ENCODE assay signal across 30 mouse cellular contexts in the genomic region with DNA sequence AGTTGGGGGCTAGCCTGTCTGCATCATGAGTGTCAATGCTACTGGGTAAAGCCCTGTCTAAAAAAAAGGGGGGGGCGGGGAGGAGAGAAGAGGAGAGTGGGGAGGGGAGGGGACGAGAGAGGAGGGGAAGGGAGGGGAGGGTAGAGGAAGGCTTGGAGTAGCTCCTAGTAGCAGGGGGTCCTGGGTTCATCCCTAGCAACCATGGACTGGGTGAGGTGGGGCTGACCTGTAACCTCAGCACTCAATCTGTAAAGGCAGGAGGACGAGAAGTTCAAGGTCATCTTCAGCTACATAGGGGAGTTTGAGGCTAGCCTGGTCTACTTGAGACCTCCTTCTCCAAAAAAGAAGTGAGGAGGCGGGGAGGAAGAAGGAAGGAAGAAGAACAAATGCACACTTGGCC. TPM values are rescaled to one million over a fixed set of nuclear protein-coding genes. Genes with fewer than 3 reads are reported as not detected.
DNase-seq lines count a peak whose midpoint lies in the region; ATAC-seq lines count a peak whose summit lies in the region.
"Had no signal": no experiment of that assay in that cellular context is flagged by ENCODE, and none has a peak within 500 bp of the region (broad histone marks: within the 10 kb centered on the region; RNA-seq: fewer than 3 reads in every experiment).

No protein-coding gene starts in this region.

- no peak overlapping the region for H3K9ac ChIP-seq in limb, embryonic 11.5 days (ENCODE audit: low read length)
- no peak overlapping the region for H3K9ac ChIP-seq in hindbrain, embryonic 11.5 days (ENCODE audit: low read depth, low read length)
- no peak overlapping the region for H3K9ac ChIP-seq in midbrain, embryonic 13.5 days (replicated peaks)
- H3K9ac ChIP-seq: forebrain, embryonic 13.5 days; heart, embryonic 15.5 days; hindbrain, embryonic 13.5 days; intestine, embryonic 15.5 days had no signal

- H3K27ac ChIP-seq in heart, embryonic 10.5 days = peak overlapping the region; percentile 88; the same call in 1 of the 2 replicates
- H3K27ac ChIP-seq in limb, embryonic 11.5 days (replicated peaks; ENCODE audit: low read depth, low read length) = 0 out of 2 replicates have a peak overlapping the region, but pooled peaks have one; percentile 8
- no peak overlapping the region for H3K27ac ChIP-seq in hindbrain, embryonic 11.5 days (ENCODE audit: low read depth, low read length)
- H3K27ac ChIP-seq in midbrain, embryonic 13.5 days = no peak overlapping the region
- H3K27ac ChIP-seq: forebrain, embryonic 10.5 days; forebrain, embryonic 13.5 days; heart, adult 2 months; heart, embryonic 15.5 days; hindbrain, embryonic 13.5 days; intestine, embryonic 15.5 days had no signal

- 60% methylated on average over 4 of the region's 4 CpGs for WGBS in heart, embryonic 10.5 days
- 80% methylated on average over 4 of the region's 4 CpGs for WGBS in limb, embryonic 11.5 days
- WGBS in hindbrain, embryonic 11.5 days = 58% methylated on average over 3 of the region's 4 CpGs
- WGBS in midbrain, embryonic 13.5 days = 59% methylated on average over 4 of the region's 4 CpGs

- peaks cover 77% of the 10 kb centered on the region for H3K4me1 ChIP-seq in heart, embryonic 10.5 days
- peaks cover 65% of the 10 kb centered on the region for H3K4me1 ChIP-seq in limb, embryonic 11.5 days (ENCODE audit: control insufficient read depth, insufficient read depth, low read length)
- H3K4me1 ChIP-seq in hindbrain, embryonic 11.5 days (replicated peaks; ENCODE audit: control insufficient read depth, insufficient read depth, low read length) = no peaks in the 10 kb centered on the region
- peaks cover 5% of the 10 kb centered on the region for H3K4me1 ChIP-seq in midbrain, embryonic 13.5 days (replicated peaks)

- no peaks in the 10 kb centered on the region; the same call in 1 of the 2 replicates for H3K36me3 ChIP-seq in heart, embryonic 10.5 days
- H3K36me3 ChIP-seq in limb, embryonic 11.5 days (ENCODE audit: control insufficient read depth, insufficient read depth, low read length) = no peaks in the 10 kb centered on the region
- H3K36me3 ChIP-seq in hindbrain, embryonic 11.5 days (ENCODE audit: control insufficient read depth, insufficient read depth, low read length) = no peaks in the 10 kb centered on the region
- H3K36me3 ChIP-seq in midbrain, embryonic 13.5 days = no peaks in the 10 kb centered on the region
- H3K36me3 ChIP-seq: forebrain, embryonic 10.5 days; heart, embryonic 15.5 days; hindbrain, embryonic 13.5 days; intestine, embryonic 15.5 days had no signal

- intact Hi-C loops in heart, postnatal 25 days (cut with DNase I) = no loop called here

- H3K9me3 ChIP-seq in heart, embryonic 10.5 days = no peaks in the 10 kb centered on the region
- no peaks in the 10 kb centered on the region for H3K9me3 ChIP-seq in limb, embryonic 11.5 days (ENCODE audit: control insufficient read depth, low read length)
- H3K9me3 ChIP-seq in hindbrain, embryonic 11.5 days (ENCODE audit: control insufficient read depth, low read length) = no peaks in the 10 kb centered on the region
- H3K9me3 ChIP-seq in midbrain, embryonic 13.5 days = no peaks in the 10 kb centered on the region
- H3K9me3 ChIP-seq: forebrain, embryonic 10.5 days; forebrain, embryonic 13.5 days; heart, embryonic 15.5 days; hindbrain, embryonic 13.5 days; intestine, embryonic 15.5 days had no signal

- no peak overlapping the region for H3K4me2 ChIP-seq in limb, embryonic 11.5 days (ENCODE audit: low read depth, severe bottlenecking)
- no peak overlapping the region for H3K4me2 ChIP-seq in hindbrain, embryonic 11.5 days (replicated peaks; ENCODE audit: low read depth, low read length)
- no peak overlapping the region for H3K4me2 ChIP-seq in midbrain, embryonic 13.5 days (replicated peaks)
- H3K4me2 ChIP-seq: forebrain, embryonic 13.5 days; heart, embryonic 11.5 days; heart, embryonic 15.5 days; hindbrain, embryonic 13.5 days; intestine, embryonic 15.5 days had no signal

- ATAC-seq in limb, embryonic 11.5 days (ENCODE audit: insufficient number of reproducible peaks, low FRiP score, low TSS enrichment, low read depth) = no peak
- no peak for ATAC-seq in hindbrain, embryonic 11.5 days (ENCODE audit: low FRiP score)
- ATAC-seq in midbrain, embryonic 13.5 days = no peak
- ATAC-seq: activated CD4-positive, CD25-positive, alpha-beta regulatory T cell, adult 4 months; forebrain, embryonic 13.5 days; forebrain, embryonic 16.5 days; hindbrain, embryonic 16.5 days; intestine, embryonic 15.5 days had no signal

- DNase-seq in heart, embryonic 10.5 days (ENCODE audit: low spot score) = no peak
- no peak for DNase-seq in heart, postnatal 25 days (ENCODE audit: low spot score)
- peak; percentile 60 for DNase-seq in R1 (ENCODE audit: low read depth, low spot score)
- no peak for DNase-seq in limb, embryonic 11.5 days (ENCODE audit: low spot score)
- no peak for DNase-seq in adrenal gland, postnatal 25 days
- no peak for DNase-seq in hindbrain, embryonic 11.5 days (ENCODE audit: low spot score)
- DNase-seq: adrenal gland, adult 8-10 months; adrenal gland, postnatal 36 days; B cell, adult 2 months; cerebellum, adult 18-20 months; cerebellum, adult 9-10 months; cerebellum, postnatal 14 days; gastrocnemius, postnatal 10 days; gastrocnemius, postnatal 36 days; heart, adult 2 months; heart, postnatal 10 days had no signal

- peaks cover 4% of the 10 kb centered on the region; the same call in 1 of the 2 replicates for H3K27me3 ChIP-seq in heart, embryonic 10.5 days (ENCODE audit: insufficient read depth, poor library complexity, severe bottlenecking)
- no peaks in the 10 kb centered on the region for H3K27me3 ChIP-seq in limb, embryonic 11.5 days (ENCODE audit: control insufficient read depth, insufficient read depth, low read length)
- peaks cover 7% of the 10 kb centered on the region; the same call in 1 of the 2 replicates for H3K27me3 ChIP-seq in hindbrain, embryonic 11.5 days (ENCODE audit: control insufficient read depth, insufficient read depth, low read length)
- H3K27me3 ChIP-seq in midbrain, embryonic 13.5 days = peaks cover 17% of the 10 kb centered on the region
- H3K27me3 ChIP-seq: heart, embryonic 15.5 days had no signal

- no peak overlapping the region for H3K4me3 ChIP-seq in heart, embryonic 10.5 days
- H3K4me3 ChIP-seq in limb, embryonic 11.5 days (ENCODE audit: low read depth, low read length) = no peak overlapping the region
- no peak overlapping the region for H3K4me3 ChIP-seq in hindbrain, embryonic 11.5 days (ENCODE audit: low read depth, low read length)
- no peak overlapping the region for H3K4me3 ChIP-seq in midbrain, embryonic 13.5 days (replicated peaks)
- H3K4me3 ChIP-seq: forebrain, embryonic 10.5 days; forebrain, embryonic 13.5 days; heart, adult 2 months; heart, embryonic 15.5 days; hindbrain, embryonic 13.5 days; intestine, embryonic 15.5 days had no signal

RNA-seq across cellular contexts. Expression of a gene that starts 27.3 kb away (rescaled TPM):
- 49.1 and 73.9 TPM in 2 replicates for polyA plus RNA-seq in heart, embryonic 10.5 days (2016; fragmentation: Nextera tagmentation; extraction: Ambion mirVana)
- 1 to 10 TPM in 1 of 2 experiments, under 1 TPM in 1; 0.61 to 1.9 TPM for total RNA-seq in heart, postnatal 25 days (2021)
- polyA plus RNA-seq in limb, embryonic 11.5 days (2014; fragmentation: Nextera tagmentation; extraction: Ambion mirVana) = 138 and 155 TPM in 2 replicates
- 0.76 TPM in 1 of 2 replicates, not detected in the other for total RNA-seq in adrenal gland, postnatal 25 days (2021)
- 36.7 and 39.7 TPM in 2 replicates for polyA plus RNA-seq in hindbrain, embryonic 11.5 days (2014; fragmentation: Nextera tagmentation; extraction: Ambion mirVana)
- polyA plus RNA-seq in midbrain, embryonic 13.5 days (2015; fragmentation: Nextera tagmentation; extraction: Ambion mirVana) = 2.0 and 2.8 TPM in 2 replicates
- total RNA-seq: CH12.LX; granulocyte monocyte progenitor cell, adult 5-6 weeks; hematopoietic stem cell, adult 5-6 weeks; MEL had no signal
- polyA plus RNA-seq: activated CD4-positive, CD25-positive, alpha-beta regulatory T cell, adult 4 months had no signal

RNA-seq across cellular contexts. Expression of a gene that starts 31.9 kb away (rescaled TPM):
- polyA plus RNA-seq in heart, embryonic 10.5 days (2016; fragmentation: Nextera tagmentation; extraction: Ambion mirVana) = 31.3 and 40.1 TPM in 2 replicates
- 1 to 10 TPM; 9.3 to 9.5 TPM for total RNA-seq in heart, postnatal 25 days (2021)
- 38.7 and 40.4 TPM in 2 replicates for polyA plus RNA-seq in limb, embryonic 11.5 days (2014; fragmentation: Nextera tagmentation; extraction: Ambion mirVana)
- 29.2 and 31.5 TPM in 2 replicates for total RNA-seq in adrenal gland, postnatal 25 days (2021)
- 26.0 and 28.5 TPM in 2 replicates for polyA plus RNA-seq in hindbrain, embryonic 11.5 days (2014; fragmentation: Nextera tagmentation; extraction: Ambion mirVana)
- polyA plus RNA-seq in midbrain, embryonic 13.5 days (2015; fragmentation: Nextera tagmentation; extraction: Ambion mirVana) = 41.7 and 43.0 TPM in 2 replicates

RNA-seq across cellular contexts. Expression of a gene that starts 54.5 kb away (rescaled TPM):
- 102 and 116 TPM in 2 replicates for polyA plus RNA-seq in heart, embryonic 10.5 days (2016; fragmentation: Nextera tagmentation; extraction: Ambion mirVana)
- 10 to 100 TPM; 30.6 to 31.1 TPM for total RNA-seq in heart, postnatal 25 days (2021)
- polyA plus RNA-seq in limb, embryonic 11.5 days (2014; fragmentation: Nextera tagmentation; extraction: Ambion mirVana) = 102 and 109 TPM in 2 replicates
- 46.1 and 57.5 TPM in 2 replicates for total RNA-seq in adrenal gland, postnatal 25 days (2021)
- polyA plus RNA-seq in hindbrain, embryonic 11.5 days (2014; fragmentation: Nextera tagmentation; extraction: Ambion mirVana) = 108 and 110 TPM in 2 replicates
- polyA plus RNA-seq in midbrain, embryonic 13.5 days (2015; fragmentation: Nextera tagmentation; extraction: Ambion mirVana) = 121 and 123 TPM in 2 replicates

RNA-seq across cellular contexts. Expression of a gene that starts 58.6 kb away (rescaled TPM):
- 1.3 and 1.8 TPM in 2 replicates for polyA plus RNA-seq in heart, embryonic 10.5 days (2016; fragmentation: Nextera tagmentation; extraction: Ambion mirVana)
- total RNA-seq in heart, postnatal 25 days (2021) = under 1 TPM; 0.26 to 0.70 TPM
- 2.6 and 3.9 TPM in 2 replicates for polyA plus RNA-seq in limb, embryonic 11.5 days (2014; fragmentation: Nextera tagmentation; extraction: Ambion mirVana)
- total RNA-seq in adrenal gland, postnatal 25 days (2021) = 5.0 and 5.9 TPM in 2 replicates
- polyA plus RNA-seq in hindbrain, embryonic 11.5 days (2014; fragmentation: Nextera tagmentation; extraction: Ambion mirVana) = 2.7 and 4.0 TPM in 2 replicates
- polyA plus RNA-seq in midbrain, embryonic 13.5 days (2015; fragmentation: Nextera tagmentation; extraction: Ambion mirVana) = 1.1 and 1.3 TPM in 2 replicates
- total RNA-seq: CH12.LX; granulocyte monocyte progenitor cell, adult 5-6 weeks had no signal

Comparison
In these comparisons a context has a peak if more than half of its experiments do, and no peak if none do; other contexts are left out.
1. H3K27ac ChIP-seq: peak in heart, embryonic 10.5 days (single experiment) and limb, embryonic 11.5 days (single experiment); none in hindbrain, embryonic 11.5 days (single experiment) and midbrain, embryonic 13.5 days (single experiment).